Mouse (Mus musculus) midbrain, embryonic 16.5 days (tissue): Measurements from ENCODE around the gene Ugt2b5. TPM values are rescaled to one million over a fixed set of nuclear protein-coding genes. Genes with fewer than 3 reads are reported as not detected.

Experiments
- ATAC-seq: fragments of 200-750 bp; cut with Nextera tagmentation; 2 replicates; pipeline ENCODE4 v1.8.0; 2017; ENCODE audit warnings: moderate TSS enrichment
- H3K27ac ChIP-seq: fragments of 300-500 bp; sonication (generic); 2 replicates; pipeline ENCODE4 v1.5.1; 2014; ENCODE audit warnings: mild to moderate bottlenecking, low read length, mixed read lengths
- H3K27me3 ChIP-seq: fragments of 300-500 bp; sonication (generic); 2 replicates; pipeline ENCODE4 v1.6.1; 2014; ENCODE audit warnings: low read depth, low read length, mixed read lengths; ENCODE audit not compliant: control insufficient read depth, insufficient read depth
- H3K36me3 ChIP-seq: fragments of 300-500 bp; sonication (generic); 2 replicates; pipeline ENCODE4 v1.6.1; 2014; ENCODE audit warnings: mild to moderate bottlenecking, low read length, moderate library complexity, mixed read lengths; ENCODE audit not compliant: control insufficient read depth, insufficient read depth
- H3K4me1 ChIP-seq: fragments of 300-500 bp; sonication (generic); 2 replicates; pipeline ENCODE4 v1.6.1; 2014; ENCODE audit warnings: mild to moderate bottlenecking, low read length, mixed read lengths; ENCODE audit not compliant: control insufficient read depth, insufficient read depth
- H3K4me2 ChIP-seq: fragments of 300-500 bp; sonication (generic); 2 replicates; pipeline ENCODE4 v1.6.1; 2014; ENCODE audit warnings: mild to moderate bottlenecking, low read length, mixed read lengths
- H3K4me3 ChIP-seq: fragments of 300-500 bp; sonication (generic); 2 replicates; pipeline ENCODE4 v1.5.1; 2014; ENCODE audit warnings: low read depth, mild to moderate bottlenecking, low read length, moderate library complexity, mixed read lengths
- H3K9ac ChIP-seq: fragments of 300-500 bp; sonication (generic); 2 replicates; pipeline ENCODE4 v1.6.1; 2014; ENCODE audit warnings: low read depth, low read length, mixed read lengths
- H3K9me3 ChIP-seq: fragments of 300-500 bp; sonication (generic); replicated peaks from 2 replicates; pipeline ENCODE4 v1.6.1; 2014; ENCODE audit warnings: mild to moderate bottlenecking, low read length, mixed read lengths; ENCODE audit not compliant: control insufficient read depth, poor library complexity, severe bottlenecking
- WGBS: fragments of 180-500 bp; shearing (Covaris S2); extraction: QIAGEN DNeasy Blood & Tissue Kit; methylation state at CpG from one replicate; pipeline ENCODE4 v1.1.7; 2014; 5-methylcytosine and 5-hydroxymethylcytosine counted together
- polyA plus RNA-seq: library from polyadenylated mRNA; unstranded; fragments of >200 nt; fragmentation: Nextera tagmentation; extraction: Ambion mirVana; gene quantifications from 2 replicates; pipeline ENCODE4 v1.2.1, GENCODE M21; 2015

The Ugt2b5 gene
- polyA plus RNA-seq, 1 experiment from 2014 or later, result not detected

- Histone ChIP-seq H3K4me1 (no peaks in the 10 kb centered on the region), H3K4me2 (no peak overlapping the region), H3K36me3 (no peaks in the 10 kb centered on the region), H3K9ac (no peak overlapping the region), H3K9me3 (no peaks in the 10 kb centered on the region), H3K27ac (no peak overlapping the region), H3K27me3 (no peaks in the 10 kb centered on the region), H3K4me3 (no peak overlapping the region)
- WGBS, result 76% methylated on average over 3 of the region's 3 CpGs
- ATAC-seq, result no peak
Measured at GRCm38 (mm10) chr5:87086269-87086668, 53.8 kb downstream of the Ugt2b5 start.

Other genes with a start within 250 kb of the Ugt2b5 start
- gene Ugt2b34, start 233.4 kb downstream of the Ugt2b5 start, polyA plus RNA-seq, result not detected in 2 replicates
- not detected in 2 replicates for gene Ugt2b1, start 213.8 kb downstream of the Ugt2b5 start, polyA plus RNA-seq
- not detected in 2 replicates for gene Ugt2b35, start 139.5 kb downstream of the Ugt2b5 start, polyA plus RNA-seq
- gene Ugt2b36, start 47.8 kb downstream of the Ugt2b5 start, polyA plus RNA-seq, result not detected in 2 replicates
- not detected in 2 replicates for gene Ugt2b37, start 114.5 kb upstream of the Ugt2b5 start, polyA plus RNA-seq
- not detected in 2 replicates for gene Ugt2a3, start 196.9 kb upstream of the Ugt2b5 start, polyA plus RNA-seq